Mouse (Mus musculus): ENCODE results near the gene Bend3. TPM values are rescaled to one million over a fixed set of nuclear protein-coding genes. Genes with fewer than 3 reads are reported as not detected.

Gene Bend3
- polyA plus RNA-seq (2016; fragmentation: Nextera tagmentation; extraction: Ambion mirVana): 5.2 and 6.1 TPM in 2 replicates

- Histone ChIP-seq H3K27me3 (replicated peaks) (no peaks in the 10 kb centered on the region), H3K4me2 (replicated peaks) (peak within 1 kb of the TSS; percentile 93), H3K9ac (peak within 1 kb of the TSS; percentile 95), H3K4me3 (peak within 1 kb of the TSS; percentile 79), H3K9me3 (no peaks in the 10 kb centered on the region), H3K36me3 (no peaks in the 10 kb centered on the region), H3K4me1 (peaks cover 29% of the 10 kb centered on the region), H3K27ac (peak within 1 kb of the TSS; percentile 96)
- WGBS: under 1% methylated on average over 60 of the region's 101 CpGs
- ATAC-seq (ENCODE audit: low FRiP score, low read depth): peak; percentile 65
Observed at GRCm38 (mm10) chr10:43478751-43479435, at the start of gene Bend3. TSS of gene Bend3 (plus strand) at chr10:43478831.

- Histone ChIP-seq H3K27ac (no peak overlapping the region), H3K4me2 (replicated peaks) (no peak overlapping the region), H3K27me3 (replicated peaks) (no peaks in the 10 kb centered on the region), H3K36me3 (no peaks in the 10 kb centered on the region), H3K9me3 (no peaks in the 10 kb centered on the region; the same call in 1 of the 2 replicates), H3K4me1 (no peaks in the 10 kb centered on the region), H3K4me3 (no peak overlapping the region), H3K9ac (no peak overlapping the region)
- ATAC-seq (ENCODE audit: low FRiP score, low read depth): no peak
- WGBS: 90% methylated on average over 5 of the region's 5 CpGs
Observed at GRCm38 (mm10) chr10:43430606-43431005, 48.0 kb upstream of the Bend3 start.

DNA sequence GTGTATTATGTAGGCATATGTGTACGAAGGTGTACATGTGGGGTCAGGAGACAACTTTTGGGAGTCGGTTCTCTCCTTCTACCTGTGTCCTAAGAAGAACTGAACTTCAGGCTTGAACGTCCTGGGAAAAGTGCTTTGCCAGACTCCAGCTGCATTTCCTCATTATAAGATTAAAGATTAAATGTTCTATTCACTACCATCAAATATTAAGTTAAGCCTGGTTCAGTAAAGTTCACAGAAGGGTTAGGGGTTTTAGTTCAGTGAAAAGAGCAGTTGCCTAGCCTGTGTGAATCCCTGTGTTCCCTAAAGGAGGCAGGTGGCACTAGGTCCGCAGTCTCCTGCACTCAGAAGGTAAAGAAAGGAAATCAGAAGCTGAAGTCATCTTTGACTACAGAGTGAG is 44.3 kb upstream of the Bend3 start:
- no peak overlapping the region for H3K27ac ChIP-seq
- H3K27me3 ChIP-seq (replicated peaks): no peaks in the 10 kb centered on the region
- H3K4me3 ChIP-seq: no peak overlapping the region
- ATAC-seq (ENCODE audit: low FRiP score, low read depth): no peak
- no peak overlapping the region for H3K9ac ChIP-seq
- no peaks in the 10 kb centered on the region for H3K36me3 ChIP-seq
- H3K4me2 ChIP-seq (replicated peaks): no peak overlapping the region
- WGBS: 93% methylated on average over 4 of the region's 4 CpGs
- H3K9me3 ChIP-seq: no peaks in the 10 kb centered on the region; the same call in 1 of the 2 replicates
- H3K4me1 ChIP-seq: peaks cover 6% of the 10 kb centered on the region

GRCm38 (mm10) chr10:43435757-43436156 is 42.9 kb upstream of the Bend3 start:
- no peak overlapping the region for H3K9ac ChIP-seq
- no peak for ATAC-seq (ENCODE audit: low FRiP score, low read depth)
- 93% methylated on average over 3 of the region's 3 CpGs for WGBS

DNA sequence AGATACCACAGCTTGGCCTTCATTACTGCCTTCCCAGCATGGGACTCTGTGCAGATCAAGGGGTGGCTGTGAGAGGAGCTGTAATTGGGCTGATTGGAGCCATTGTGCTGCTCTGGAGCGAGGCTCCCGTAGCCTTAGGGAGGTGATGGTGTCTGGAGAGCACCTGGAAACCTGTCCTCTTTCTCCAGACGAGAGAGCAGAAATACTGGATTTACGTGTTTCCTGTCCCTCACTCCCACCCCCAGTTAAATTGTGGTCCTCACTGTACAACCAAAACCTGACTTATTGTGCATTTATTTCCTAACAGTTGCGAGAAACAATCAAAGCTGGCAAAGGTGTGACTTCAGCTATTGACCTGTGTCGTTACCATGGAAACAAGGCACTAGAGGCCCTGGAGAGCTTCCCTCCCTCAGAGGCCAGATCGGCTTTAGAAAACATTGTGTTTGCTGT is 39.1 kb upstream of the Bend3 start:
- H3K4me2 ChIP-seq (replicated peaks): peak overlapping the region; percentile 8
- H3K27ac ChIP-seq: peak overlapping the region; percentile 46; the same call in 1 of the 2 replicates
- ATAC-seq (ENCODE audit: low FRiP score, low read depth): peak; percentile 42; the same call in 1 of the 2 replicates
- no peaks in the 10 kb centered on the region for H3K9me3 ChIP-seq
- H3K36me3 ChIP-seq: no peaks in the 10 kb centered on the region
- H3K27me3 ChIP-seq (replicated peaks): no peaks in the 10 kb centered on the region
- H3K4me1 ChIP-seq: peaks cover 16% of the 10 kb centered on the region
- peak overlapping the region; percentile 35; the same call in 1 of the 2 replicates for H3K9ac ChIP-seq
- 7% methylated on average over 7 of the region's 7 CpGs for WGBS
- H3K4me3 ChIP-seq: no peak overlapping the region

More at GRCm38 (mm10) chr10:43435757-43436156, 42.9 kb upstream of the Bend3 start:
- Histone ChIP-seq H3K36me3 (no peaks in the 10 kb centered on the region), H3K4me1 (peaks cover 16% of the 10 kb centered on the region), H3K4me2 (replicated peaks) (no peak overlapping the region), H3K9me3 (no peaks in the 10 kb centered on the region; the same call in 1 of the 2 replicates), H3K27ac (no peak overlapping the region), H3K4me3 (no peak overlapping the region), H3K27me3 (replicated peaks) (no peaks in the 10 kb centered on the region)

- Histone ChIP-seq H3K4me2 (replicated peaks) (peak overlapping the region; percentile 8), H3K4me1 (peaks cover 16% of the 10 kb centered on the region), H3K36me3 (no peaks in the 10 kb centered on the region), H3K9ac (no peak overlapping the region), H3K27ac (no peak overlapping the region), H3K4me3 (no peak overlapping the region), H3K9me3 (no peaks in the 10 kb centered on the region), H3K27me3 (replicated peaks) (no peaks in the 10 kb centered on the region)
- ATAC-seq (ENCODE audit: low FRiP score, low read depth): peak; percentile 39; the same call in 1 of the 2 replicates
- WGBS: 24% methylated on average over 13 of the region's 13 CpGs
Observed at GRCm38 (mm10) chr10:43440050-43440449, 38.6 kb upstream of the Bend3 start.

GRCm38 (mm10) chr10:43440981-43441740 is 37.5 kb upstream of the Bend3 start:
- Histone ChIP-seq H3K4me2 (replicated peaks) (no peak overlapping the region), H3K4me1 (peaks cover 16% of the 10 kb centered on the region), H3K27me3 (replicated peaks) (no peaks in the 10 kb centered on the region), H3K36me3 (no peaks in the 10 kb centered on the region), H3K9ac (no peak overlapping the region), H3K4me3 (no peak overlapping the region), H3K27ac (no peak overlapping the region), H3K9me3 (0 out of 2 replicates have a peak, but pooled peaks cover 3% of the 10 kb centered on the region)
- 48% methylated on average over 15 of the region's 15 CpGs for WGBS
- ATAC-seq (ENCODE audit: low FRiP score, low read depth): no peak

- peaks cover 11% of the 10 kb centered on the region for H3K4me1 ChIP-seq
- no peak overlapping the region for H3K4me3 ChIP-seq
- no peaks in the 10 kb centered on the region for H3K36me3 ChIP-seq
- 0 out of 2 replicates have a peak, but pooled peaks cover 3% of the 10 kb centered on the region for H3K9me3 ChIP-seq
- ATAC-seq (ENCODE audit: low FRiP score, low read depth): no peak
- no peak overlapping the region for H3K4me2 ChIP-seq (replicated peaks)
- WGBS: 89% methylated on average over 3 of the region's 3 CpGs
- no peak overlapping the region for H3K27ac ChIP-seq
- H3K9ac ChIP-seq: no peak overlapping the region
- no peaks in the 10 kb centered on the region for H3K27me3 ChIP-seq (replicated peaks)
Observed at GRCm38 (mm10) chr10:43448656-43449055, 30.0 kb upstream of the Bend3 start.

GRCm38 (mm10) chr10:43451848-43452662 is 26.6 kb upstream of the Bend3 start:
- peak; percentile 91 for ATAC-seq (ENCODE audit: low FRiP score, low read depth)
- no peaks in the 10 kb centered on the region for H3K36me3 ChIP-seq
- H3K4me3 ChIP-seq: no peak overlapping the region

DNA sequence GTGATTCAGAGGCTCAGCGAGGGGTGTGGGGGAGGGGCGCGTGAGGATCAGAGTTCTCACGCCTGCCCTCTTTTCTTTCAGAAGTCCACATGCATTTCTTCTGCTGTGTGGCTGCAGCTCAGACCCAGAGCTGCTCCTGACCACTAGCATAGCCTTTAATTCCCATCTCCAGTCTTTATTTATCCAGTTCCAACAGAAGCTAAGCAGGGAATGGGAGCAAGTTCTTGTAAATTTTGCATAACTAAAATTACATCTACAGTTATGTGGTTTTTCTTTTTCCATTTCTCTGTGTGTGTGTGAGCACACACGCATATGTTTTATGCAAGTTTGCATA is 26.0 kb upstream of the Bend3 start:
- Histone ChIP-seq H3K27me3 (replicated peaks) (no peaks in the 10 kb centered on the region), H3K9me3 (peaks cover 4% of the 10 kb centered on the region; the same call in 1 of the 2 replicates), H3K4me3 (no peak overlapping the region), H3K4me2 (replicated peaks) (peak overlapping the region; percentile 45), H3K36me3 (no peaks in the 10 kb centered on the region), H3K9ac (no peak overlapping the region), H3K4me1 (peaks cover 11% of the 10 kb centered on the region), H3K27ac (no peak overlapping the region)
- ATAC-seq (ENCODE audit: low FRiP score, low read depth): no peak
- 19% methylated on average over 5 of the region's 5 CpGs for WGBS

More at GRCm38 (mm10) chr10:43451848-43452662, 26.6 kb upstream of the Bend3 start:
- Histone ChIP-seq H3K27me3 (replicated peaks) (no peaks in the 10 kb centered on the region), H3K4me1 (peaks cover 11% of the 10 kb centered on the region), H3K9me3 (no peaks in the 10 kb centered on the region), H3K9ac (no peak overlapping the region), H3K27ac (no peak overlapping the region), H3K4me2 (replicated peaks) (peak overlapping the region; percentile 45)
- 28% methylated on average over 16 of the region's 16 CpGs for WGBS

GRCm38 (mm10) chr10:43454219-43454618 is 24.4 kb upstream of the Bend3 start:
- H3K27me3 ChIP-seq (replicated peaks): no peaks in the 10 kb centered on the region
- H3K4me1 ChIP-seq: peaks cover 11% of the 10 kb centered on the region
- 92% methylated on average over 1 of the region's 1 CpGs for WGBS
- ATAC-seq (ENCODE audit: low FRiP score, low read depth): no peak
- H3K36me3 ChIP-seq: no peaks in the 10 kb centered on the region
- no peak overlapping the region for H3K9ac ChIP-seq
- H3K4me2 ChIP-seq (replicated peaks): no peak overlapping the region
- no peak overlapping the region for H3K27ac ChIP-seq
- H3K9me3 ChIP-seq: peaks cover 5% of the 10 kb centered on the region; the same call in 1 of the 2 replicates
- no peak overlapping the region for H3K4me3 ChIP-seq
